Mouse (Mus musculus) liver (tissue): ENCODE measurements around the gene 3100002H09Rik.

ENCODE experiments used
- DNase-seq: peaks from one replicate; pipeline ENCODE4 v3.0.0-alpha.2; 2020; ENCODE audit warnings: mixed read lengths

Gene 3100002H09Rik

GRCm38 (mm10) chr4:124610703-124611102 lies at the start of gene 3100002H09Rik:
Gene 3100002H09Rik (minus strand): TSS chr4:124610803.
- DNase-seq = no peak

- no peak for DNase-seq
These were observed 48.9 kb upstream of the 3100002H09Rik start for GRCm38 (mm10) chr4:124659251-124660217.

GRCm38 (mm10) chr4:124658412-124658851 lies 47.8 kb upstream of the 3100002H09Rik start:
- DNase-seq = no peak

- DNase-seq = no peak
These were observed 47.2 kb upstream of the 3100002H09Rik start for GRCm38 (mm10) chr4:124657781-124658180.

GRCm38 (mm10) chr4:124656854-124657650 lies 46.4 kb upstream of the 3100002H09Rik start:
- peak; percentile 80 for DNase-seq

- no peak for DNase-seq
These were observed 45.9 kb upstream of the 3100002H09Rik start, which contains the start of gene Pou3f1 for GRCm38 (mm10) chr4:124656518-124656853. Gene Pou3f1 (plus strand): TSS chr4:124656807.

GRCm38 (mm10) chr4:124652886-124653285 lies 42.3 kb upstream of the 3100002H09Rik start:
- no peak for DNase-seq

- no peak for DNase-seq
These were observed 37.3 kb upstream of the 3100002H09Rik start for GRCm38 (mm10) chr4:124647909-124648308.

- no peak for DNase-seq
These were observed 36.0 kb upstream of the 3100002H09Rik start for GRCm38 (mm10) chr4:124646591-124646990.

GRCm38 (mm10) chr4:124644974-124645433 lies 34.4 kb upstream of the 3100002H09Rik start:
- peak; percentile 77 for DNase-seq

GRCm38 (mm10) chr4:124643859-124644258 lies 33.3 kb upstream of the 3100002H09Rik start:
- no peak for DNase-seq

GRCm38 (mm10) chr4:124639715-124640114 lies 29.1 kb upstream of the 3100002H09Rik start:
- no peak for DNase-seq

- peak; percentile 53 for DNase-seq
These were observed 22.7 kb upstream of the 3100002H09Rik start for GRCm38 (mm10) chr4:124633281-124633680.

GRCm38 (mm10) chr4:124632856-124633255 lies 22.3 kb upstream of the 3100002H09Rik start:
- DNase-seq = no peak

GRCm38 (mm10) chr4:124631456-124631855 lies 20.9 kb upstream of the 3100002H09Rik start:
- no peak for DNase-seq

GRCm38 (mm10) chr4:124626836-124627235 lies 16.2 kb upstream of the 3100002H09Rik start:
- DNase-seq = no peak

GRCm38 (mm10) chr4:124624111-124624581 lies 13.5 kb upstream of the 3100002H09Rik start:
- DNase-seq = no peak

- no peak for DNase-seq
These were observed 12.0 kb upstream of the 3100002H09Rik start for GRCm38 (mm10) chr4:124622566-124622965.

GRCm38 (mm10) chr4:124621406-124621805 lies 10.8 kb upstream of the 3100002H09Rik start:
- no peak for DNase-seq

GRCm38 (mm10) chr4:124618599-124618998 lies 8.0 kb upstream of the 3100002H09Rik start:
- no peak for DNase-seq

GRCm38 (mm10) chr4:124616636-124617035 lies 6.0 kb upstream of the 3100002H09Rik start:
- DNase-seq = no peak

GRCm38 (mm10) chr4:124615986-124616385 lies 5.4 kb upstream of the 3100002H09Rik start:
- no peak for DNase-seq

- no peak for DNase-seq
These were observed 4.9 kb upstream of the 3100002H09Rik start for GRCm38 (mm10) chr4:124615406-124615960.
